Mouse (Mus musculus): ENCODE data around the gene Unc45a. TPM values are rescaled to one million over a fixed set of nuclear protein-coding genes. Genes with fewer than 3 reads are reported as not detected.

Gene Unc45a
- total and polyA plus RNA-seq, 2 experiments from 2014 or later: 50.1 to 69.4 TPM

- WGBS: 64% methylated on average over 3 of the region's 3 CpGs
- Histone ChIP-seq H3K27ac (ENCODE audit: low read depth, low read length) (no peak overlapping the region), H3K27me3 (ENCODE audit: insufficient read depth, low read length) (no peaks in the 10 kb centered on the region), H3K36me3 (ENCODE audit: insufficient read depth) (no peaks in the 10 kb centered on the region), H3K9ac (no peak overlapping the region), H3K9me3 (ENCODE audit: low read length) (no peaks in the 10 kb centered on the region), H3K4me1 (ENCODE audit: insufficient read depth) (no peaks in the 10 kb centered on the region), H3K4me3 (ENCODE audit: low read depth, low read length) (no peak overlapping the region), H3K4me2 (ENCODE audit: low read depth) (no peak overlapping the region)
- TF ChIP-seq CTCF (IDR thresholded peaks at IDR 0.05; ENCODE audit: low read depth): no peak
- ATAC-seq (no peak), DNase-seq (no peak)
Observed at GRCm38 (mm10) chr7:80297041-80297440, 43.8 kb downstream of the Unc45a start.

DNA sequence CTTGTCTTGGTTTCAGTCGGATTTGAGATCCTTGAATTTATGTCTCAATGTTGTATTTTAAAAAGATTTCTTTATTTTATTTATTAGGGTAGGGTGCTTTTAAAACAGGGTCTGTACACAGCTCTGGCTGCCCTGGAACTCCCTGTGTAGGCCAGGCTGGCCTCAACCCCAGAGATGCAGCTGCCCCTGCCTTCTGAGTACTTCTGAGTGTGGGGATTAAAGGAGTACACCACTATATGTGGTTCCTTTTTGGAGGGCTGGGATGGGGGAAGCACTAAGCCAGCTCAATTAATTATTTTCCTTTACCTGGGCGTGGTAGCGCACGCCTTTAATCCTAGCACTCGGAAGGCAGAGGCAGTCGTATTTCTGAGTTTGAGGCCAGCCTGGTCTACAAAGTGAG lies 44.3 kb downstream of the Unc45a start:
- Histone ChIP-seq H3K9ac (no peak overlapping the region), H3K27ac (ENCODE audit: low read depth, low read length) (no peak overlapping the region), H3K36me3 (ENCODE audit: insufficient read depth) (0 out of 2 replicates have a peak, but pooled peaks cover 4% of the 10 kb centered on the region), H3K27me3 (ENCODE audit: insufficient read depth, low read length) (no peaks in the 10 kb centered on the region), H3K9me3 (ENCODE audit: low read length) (no peaks in the 10 kb centered on the region), H3K4me1 (ENCODE audit: insufficient read depth) (no peaks in the 10 kb centered on the region), H3K4me2 (ENCODE audit: low read depth) (no peak overlapping the region), H3K4me3 (ENCODE audit: low read depth, low read length) (no peak overlapping the region)
- 88% methylated on average over 6 of the region's 6 CpGs for WGBS
- no peak for ATAC-seq
- DNase-seq: no peak
- TF ChIP-seq CTCF (IDR thresholded peaks at IDR 0.05; ENCODE audit: low read depth): no peak

DNA sequence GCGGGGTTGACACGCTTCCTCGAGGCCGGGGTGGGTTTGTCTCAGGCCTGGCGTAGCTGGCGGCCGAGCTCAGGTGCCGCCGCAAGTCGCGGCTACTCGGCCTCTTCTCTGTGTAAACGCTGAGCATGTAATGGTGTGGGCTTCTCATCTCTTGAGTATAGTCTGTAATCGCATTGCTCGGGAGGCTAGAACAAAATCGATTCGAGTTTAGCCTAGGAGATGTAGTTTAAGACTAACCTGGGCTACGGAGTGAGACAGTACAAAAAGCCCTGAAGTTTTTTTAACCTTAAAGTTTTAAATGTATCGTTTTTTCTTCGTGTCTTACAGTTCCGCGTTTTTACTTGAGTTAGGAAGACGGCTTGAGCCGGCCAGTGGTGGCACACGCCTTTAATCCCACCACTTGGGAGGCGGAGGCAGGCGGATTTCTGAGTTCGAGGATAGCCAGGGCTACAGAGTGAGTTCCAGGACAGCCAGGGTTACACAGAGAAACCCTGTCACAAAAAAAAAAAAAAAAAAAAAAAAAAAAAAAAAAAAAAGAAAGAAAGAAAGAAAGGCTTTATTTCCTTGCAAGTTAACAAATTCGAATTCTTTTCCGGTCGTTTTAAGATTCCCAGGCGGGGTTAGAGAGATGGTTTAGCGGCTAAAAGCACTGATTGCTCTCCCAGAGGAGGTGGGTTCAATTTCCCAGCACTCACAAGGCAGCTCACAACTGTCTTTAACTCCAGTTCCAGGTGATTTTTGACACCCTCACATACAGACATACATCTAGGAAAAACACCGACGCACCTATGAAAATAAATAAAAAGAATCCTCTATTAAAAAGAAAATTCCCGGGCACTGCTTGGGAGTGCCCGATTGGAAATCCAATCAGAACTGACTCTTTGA lies 45.8 kb downstream of the Unc45a start:
- H3K9ac ChIP-seq: peak overlapping the region; percentile 51
- H3K9me3 ChIP-seq (ENCODE audit: low read length): no peaks in the 10 kb centered on the region
- peaks cover 13% of the 10 kb centered on the region for H3K36me3 ChIP-seq (ENCODE audit: insufficient read depth)
- DNase-seq (no peak), ATAC-seq (no peak)
- H3K4me1 ChIP-seq (ENCODE audit: insufficient read depth): no peaks in the 10 kb centered on the region
- H3K4me2 ChIP-seq (ENCODE audit: low read depth): peak overlapping the region; percentile 98
- H3K27ac ChIP-seq (ENCODE audit: low read depth, low read length): no peak overlapping the region
- H3K27me3 ChIP-seq (ENCODE audit: insufficient read depth, low read length): no peaks in the 10 kb centered on the region
- H3K4me3 ChIP-seq (ENCODE audit: low read depth, low read length): peak overlapping the region; percentile 73
- TF ChIP-seq CTCF (IDR thresholded peaks at IDR 0.05; ENCODE audit: low read depth): no peak
- WGBS: 7% methylated on average over 37 of the region's 37 CpGs

GRCm38 (mm10) chr7:80294062-80294763 lies 46.6 kb downstream of the Unc45a start, which contains the start of gene Prc1:
TSS of gene Prc1 (plus strand) at chr7:80294450.
- Histone ChIP-seq H3K4me1 (ENCODE audit: insufficient read depth) (no peaks in the 10 kb centered on the region), H3K27ac (ENCODE audit: low read depth, low read length) (peak within 1 kb of the TSS; percentile 40), H3K4me3 (ENCODE audit: low read depth, low read length) (peak within 1 kb of the TSS; percentile 73), H3K36me3 (ENCODE audit: insufficient read depth) (peaks cover 16% of the 10 kb centered on the region), H3K4me2 (ENCODE audit: low read depth) (peak within 1 kb of the TSS; percentile 98), H3K9ac (peak within 1 kb of the TSS; percentile 51), H3K9me3 (ENCODE audit: low read length) (no peaks in the 10 kb centered on the region), H3K27me3 (ENCODE audit: insufficient read depth, low read length) (no peaks in the 10 kb centered on the region)
- TF ChIP-seq CTCF (IDR thresholded peaks at IDR 0.05; ENCODE audit: low read depth): no peak
- peak; percentile 99 for ATAC-seq
- DNase-seq: peak; percentile 98
- under 1% methylated on average over 52 of the region's 52 CpGs for WGBS

DNA sequence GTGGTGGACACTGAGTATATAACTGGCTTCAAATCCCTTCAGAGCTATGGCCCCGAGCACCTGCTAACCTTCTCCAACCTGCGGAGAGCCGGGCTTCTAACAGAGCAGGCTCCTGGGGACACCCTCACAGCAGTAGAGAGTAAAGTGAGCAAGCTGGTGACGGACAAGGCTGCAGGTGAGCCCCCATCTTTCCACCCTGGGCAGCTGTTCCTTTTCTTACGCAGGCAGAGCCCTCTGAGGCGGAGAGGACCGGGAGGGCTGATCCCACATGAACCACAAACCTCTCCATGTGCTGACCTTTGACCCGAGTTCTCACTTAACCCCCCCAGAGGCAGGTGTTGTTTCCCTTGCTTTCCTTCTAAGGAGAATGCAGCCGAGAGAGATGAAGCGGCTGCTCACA lies 53.1 kb downstream of the Unc45a start:
- H3K9ac ChIP-seq: no peak overlapping the region
- H3K4me3 ChIP-seq (ENCODE audit: low read depth, low read length): no peak overlapping the region
- no peak overlapping the region for H3K27ac ChIP-seq (ENCODE audit: low read depth, low read length)
- H3K9me3 ChIP-seq (ENCODE audit: low read length): no peaks in the 10 kb centered on the region
- H3K4me1 ChIP-seq (ENCODE audit: insufficient read depth): no peaks in the 10 kb centered on the region
- 89% methylated on average over 10 of the region's 10 CpGs for WGBS
- DNase-seq (no peak), ATAC-seq (no peak)
- H3K36me3 ChIP-seq (ENCODE audit: insufficient read depth): peaks cover 73% of the 10 kb centered on the region
- no peaks in the 10 kb centered on the region for H3K27me3 ChIP-seq (ENCODE audit: insufficient read depth, low read length)
- no peak overlapping the region for H3K4me2 ChIP-seq (ENCODE audit: low read depth)
- TF ChIP-seq CTCF (IDR thresholded peaks at IDR 0.05; ENCODE audit: low read depth): no peak

- Histone ChIP-seq H3K9me3 (ENCODE audit: low read length) (no peaks in the 10 kb centered on the region), H3K36me3 (ENCODE audit: insufficient read depth) (peaks cover 71% of the 10 kb centered on the region), H3K4me3 (ENCODE audit: low read depth, low read length) (no peak overlapping the region), H3K27ac (ENCODE audit: low read depth, low read length) (no peak overlapping the region), H3K4me2 (ENCODE audit: low read depth) (no peak overlapping the region), H3K27me3 (ENCODE audit: insufficient read depth, low read length) (no peaks in the 10 kb centered on the region), H3K9ac (no peak overlapping the region), H3K4me1 (ENCODE audit: insufficient read depth) (no peaks in the 10 kb centered on the region)
- TF ChIP-seq CTCF (IDR thresholded peaks at IDR 0.05; ENCODE audit: low read depth): no peak
- no peak for ATAC-seq
- no peak for DNase-seq
- 95% methylated on average over 6 of the region's 6 CpGs for WGBS
Observed at GRCm38 (mm10) chr7:80285725-80286124, 55.1 kb downstream of the Unc45a start.

DNA sequence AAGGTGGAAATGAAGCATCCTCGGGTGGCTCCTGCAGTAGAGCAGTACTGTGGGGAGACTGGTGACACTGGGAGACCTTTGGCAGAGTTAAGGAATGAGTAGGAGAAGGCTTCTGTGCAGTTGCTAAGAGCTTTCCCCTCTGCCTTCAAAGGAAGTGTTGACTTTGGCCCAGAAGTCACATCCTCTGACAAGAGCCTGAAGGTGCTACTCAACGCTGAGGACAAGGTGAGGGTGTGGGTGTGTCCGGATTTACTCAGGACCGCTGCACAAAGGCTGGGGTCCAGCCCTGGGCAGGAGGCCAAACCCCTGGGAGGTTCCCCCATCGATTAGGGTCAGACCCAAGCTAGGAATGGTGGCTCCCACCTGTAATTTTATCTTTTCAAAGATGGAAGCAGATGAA lies 56.4 kb downstream of the Unc45a start:
- ATAC-seq (no peak), DNase-seq (no peak)
- H3K4me1 ChIP-seq (ENCODE audit: insufficient read depth): no peaks in the 10 kb centered on the region
- H3K4me2 ChIP-seq (ENCODE audit: low read depth): no peak overlapping the region
- no peaks in the 10 kb centered on the region for H3K27me3 ChIP-seq (ENCODE audit: insufficient read depth, low read length)
- 91% methylated on average over 5 of the region's 5 CpGs for WGBS
- no peak for TF ChIP-seq CTCF (IDR thresholded peaks at IDR 0.05; ENCODE audit: low read depth)
- peaks cover 75% of the 10 kb centered on the region for H3K36me3 ChIP-seq (ENCODE audit: insufficient read depth)
- no peak overlapping the region for H3K9ac ChIP-seq
- no peak overlapping the region for H3K27ac ChIP-seq (ENCODE audit: low read depth, low read length)
- H3K9me3 ChIP-seq (ENCODE audit: low read length): no peaks in the 10 kb centered on the region
- no peak overlapping the region for H3K4me3 ChIP-seq (ENCODE audit: low read depth, low read length)
